Mouse (Mus musculus) G1E-ER4 (cell line): ENCODE results near the gene Kxd1. TPM values are rescaled to one million over a fixed set of nuclear protein-coding genes. Genes with fewer than 3 reads are reported as not detected.

Source experiments
- GATA1 ChIP-seq: IDR thresholded peaks from one replicate; pipeline ENCODE4 v1.8.0; 2012; ENCODE audit warnings: low read length, inconsistent platforms
- polyA plus RNA-seq: library from polyadenylated mRNA; stranded (reverse); fragments of >175 nt; gene quantifications from 2 replicates; pipeline ENCODE4 v1.2.3, GENCODE M21; 2012

Gene Kxd1
- polyA plus RNA-seq, 1 experiment = 41.4 TPM

GRCm38 (mm10) chr8:70459636-70460035 lies 68.1 kb downstream of the Kxd1 start:
- TF ChIP-seq GATA1 = no peak

- no peak for TF ChIP-seq GATA1
Observed at GRCm38 (mm10) chr8:70458462-70458861, 69.3 kb downstream of the Kxd1 start.

Other genes with a start within 250 kb of the Kxd1 start
- gene Homer3, start 245.1 kb downstream of the Kxd1 start, polyA plus RNA-seq = 34.3 and 37.1 TPM in 2 replicates
- 41.5 and 54.5 TPM in 2 replicates for gene Ddx49, start 225.5 kb downstream of the Kxd1 start, polyA plus RNA-seq
- gene Cope, start 225.4 kb downstream of the Kxd1 start, polyA plus RNA-seq = 311 and 375 TPM in 2 replicates
- gene Cers1, start 212.2 kb downstream of the Kxd1 start, polyA plus RNA-seq = not detected in 2 replicates
- gene Gdf1, start 198.1 kb downstream of the Kxd1 start, polyA plus RNA-seq = not detected in 2 replicates
- gene Upf1, start 174.7 kb downstream of the Kxd1 start, polyA plus RNA-seq = 126 and 139 TPM in 2 replicates
- 0.28 and 0.29 TPM in 2 replicates for gene Comp, start 154.4 kb downstream of the Kxd1 start, polyA plus RNA-seq
- gene Crtc1, start 88.4 kb downstream of the Kxd1 start, polyA plus RNA-seq = 25.8 and 29.6 TPM in 2 replicates
- 10.0 and 10.8 TPM in 2 replicates for gene Klhl26, start 51.0 kb downstream of the Kxd1 start, polyA plus RNA-seq
- gene Tmem59l, start 40.6 kb downstream of the Kxd1 start, polyA plus RNA-seq = not detected in 2 replicates
- gene Crlf1, start 34.8 kb downstream of the Kxd1 start, polyA plus RNA-seq = not detected in 2 replicates
- gene Rex1bd, start 21.2 kb downstream of the Kxd1 start, polyA plus RNA-seq = 264 and 347 TPM in 2 replicates
- 421 and 1,202 TPM in 2 replicates for gene Uba52, start 17.2 kb downstream of the Kxd1 start, polyA plus RNA-seq
- 1,137 and 1,401 TPM in 2 replicates for gene Fkbp8, start 232 bp downstream of the Kxd1 start, polyA plus RNA-seq
- 50.0 and 51.6 TPM in 2 replicates for gene Ell, start 11.5 kb upstream of the Kxd1 start, polyA plus RNA-seq
- 184 and 204 TPM in 2 replicates for gene Isyna1, start 66.4 kb upstream of the Kxd1 start, polyA plus RNA-seq
- 968 and 1,213 TPM in 2 replicates for gene Ssbp4, start 80.9 kb upstream of the Kxd1 start, polyA plus RNA-seq
- 0.08 and 0.13 TPM in 2 replicates for gene Lrrc25, start 88.2 kb upstream of the Kxd1 start, polyA plus RNA-seq
- 0.05 TPM in 1 of 2 replicates, not detected in the other for gene Gdf15, start 104.5 kb upstream of the Kxd1 start, polyA plus RNA-seq
- gene Pgpep1, start 132.4 kb upstream of the Kxd1 start, polyA plus RNA-seq = 3.7 and 5.0 TPM in 2 replicates
- gene Lsm4, start 145.3 kb upstream of the Kxd1 start, polyA plus RNA-seq = 887 and 1,189 TPM in 2 replicates
- gene Jund, start 171.0 kb upstream of the Kxd1 start, polyA plus RNA-seq = 173 and 232 TPM in 2 replicates
- not detected in 2 replicates for gene Iqcn, start 175.5 kb upstream of the Kxd1 start, polyA plus RNA-seq
- gene Gm3336, start 190.6 kb upstream of the Kxd1 start, polyA plus RNA-seq = not detected in 2 replicates
- 0.81 and 1.2 TPM in 2 replicates for gene Pde4c, start 195.8 kb upstream of the Kxd1 start, polyA plus RNA-seq
- 21.8 and 26.1 TPM in 2 replicates for gene Rab3a, start 226.7 kb upstream of the Kxd1 start, polyA plus RNA-seq
- gene Mpv17l2, start 233.0 kb upstream of the Kxd1 start, polyA plus RNA-seq = 189 and 199 TPM in 2 replicates
- 70.1 and 86.8 TPM in 2 replicates for gene Pik3r2, start 248.8 kb upstream of the Kxd1 start, polyA plus RNA-seq